Mouse (Mus musculus) hindbrain, embryonic 14.5 days (tissue): ENCODE results near the gene Auts2. TPM values are rescaled to one million over a fixed set of nuclear protein-coding genes. Genes with fewer than 3 reads are reported as not detected.
A peak's percentile ranks its signal among the peaks of the same experiment; 100 is the strongest.

Experiments used
- ATAC-seq: fragments of 200-750 bp; cut with Nextera tagmentation; 2 replicates; pipeline ENCODE4 v1.8.0; 2017; ENCODE audit warnings: moderate number of reproducible peaks, mild to moderate bottlenecking, moderate TSS enrichment, moderate library complexity; ENCODE audit not compliant: low FRiP score
- DNase-seq: peaks from one replicate; pipeline ENCODE4 v3.0.0-alpha.2; 2015; ENCODE audit warnings: low spot score
- H3K27ac ChIP-seq: fragments of 300-500 bp; sonication (generic); 2 replicates; pipeline ENCODE4 v1.5.1; 2014; ENCODE audit warnings: mild to moderate bottlenecking, moderate library complexity
- H3K27me3 ChIP-seq: fragments of 300-500 bp; sonication (generic); 2 replicates; pipeline ENCODE4 v1.6.1; 2014; ENCODE audit warnings: mild to moderate bottlenecking, low read length, mixed read lengths; ENCODE audit not compliant: control insufficient read depth, insufficient read depth
- H3K36me3 ChIP-seq: fragments of 300-500 bp; sonication (generic); replicated peaks from 2 replicates; pipeline ENCODE4 v1.6.1; 2014; ENCODE audit not compliant: control insufficient read depth, insufficient read depth
- H3K4me1 ChIP-seq: fragments of 300-500 bp; sonication (generic); replicated peaks from 2 replicates; pipeline ENCODE4 v1.6.1; 2014; ENCODE audit warnings: antibody characterized with exemption, low read length, mixed read lengths; ENCODE audit not compliant: control insufficient read depth, insufficient read depth
- H3K4me2 ChIP-seq: fragments of 300-500 bp; sonication (generic); replicated peaks from 2 replicates; pipeline ENCODE4 v1.6.1; 2014; ENCODE audit warnings: mild to moderate bottlenecking, moderate library complexity
- H3K4me3 ChIP-seq: fragments of 300-500 bp; sonication (generic); replicated peaks from 2 replicates; pipeline ENCODE4 v1.5.1; 2014; ENCODE audit warnings: mild to moderate bottlenecking, low read length
- H3K9ac ChIP-seq: fragments of 300-500 bp; sonication (generic); 2 replicates; pipeline ENCODE4 v1.6.1; 2014
- H3K9me3 ChIP-seq: fragments of 300-500 bp; sonication (generic); 2 replicates; pipeline ENCODE4 v1.6.1; 2016; ENCODE audit warnings: low read length; ENCODE audit not compliant: control insufficient read depth
- WGBS: fragments of 180-500 bp; shearing (Covaris S2); extraction: QIAGEN DNeasy Blood & Tissue Kit; methylation state at CpG from one replicate; pipeline ENCODE4 v1.1.7; 2014; 5-methylcytosine and 5-hydroxymethylcytosine counted together
- polyA plus RNA-seq: library from polyadenylated mRNA; unstranded; fragments of >200 nt; fragmentation: Nextera tagmentation; extraction: Ambion mirVana; gene quantifications from 2 replicates; pipeline ENCODE4 v1.2.1, GENCODE M21; 2014

Gene Auts2
- polyA plus RNA-seq, 1 experiment from 2014 or later: 61.8 TPM

GRCm38 (mm10) chr5:132039584-132039983 is 503.6 kb downstream of the Auts2 start:
- DNase-seq (no peak), ATAC-seq (no peak)
- no peak overlapping the region for H3K4me3 ChIP-seq
- 0 out of 2 replicates have a peak, but pooled peaks cover under 1% of the 10 kb centered on the region for H3K4me1 ChIP-seq
- H3K4me2 ChIP-seq: no peak overlapping the region
- no peaks in the 10 kb centered on the region for H3K9me3 ChIP-seq
- H3K9ac ChIP-seq: no peak overlapping the region
- 95% methylated on average over 6 of the region's 6 CpGs for WGBS
- H3K27me3 ChIP-seq: no peaks in the 10 kb centered on the region
- no peaks in the 10 kb centered on the region for H3K36me3 ChIP-seq
- no peak overlapping the region for H3K27ac ChIP-seq

GRCm38 (mm10) chr5:132033491-132034350 is 509.4 kb downstream of the Auts2 start:
- no peaks in the 10 kb centered on the region for H3K9me3 ChIP-seq
- peaks cover 42% of the 10 kb centered on the region for H3K4me1 ChIP-seq
- DNase-seq: peak; percentile 68
- no peaks in the 10 kb centered on the region for H3K36me3 ChIP-seq
- peak overlapping the region; percentile 73 for H3K27ac ChIP-seq
- WGBS: 23% methylated on average over 15 of the region's 15 CpGs
- H3K27me3 ChIP-seq: no peaks in the 10 kb centered on the region
- H3K4me3 ChIP-seq: no peak overlapping the region
- peak overlapping the region; percentile 41 for H3K4me2 ChIP-seq
- peak overlapping the region; percentile 42 for H3K9ac ChIP-seq
- peak; percentile 65; the same call in 1 of the 2 replicates for ATAC-seq

DNA sequence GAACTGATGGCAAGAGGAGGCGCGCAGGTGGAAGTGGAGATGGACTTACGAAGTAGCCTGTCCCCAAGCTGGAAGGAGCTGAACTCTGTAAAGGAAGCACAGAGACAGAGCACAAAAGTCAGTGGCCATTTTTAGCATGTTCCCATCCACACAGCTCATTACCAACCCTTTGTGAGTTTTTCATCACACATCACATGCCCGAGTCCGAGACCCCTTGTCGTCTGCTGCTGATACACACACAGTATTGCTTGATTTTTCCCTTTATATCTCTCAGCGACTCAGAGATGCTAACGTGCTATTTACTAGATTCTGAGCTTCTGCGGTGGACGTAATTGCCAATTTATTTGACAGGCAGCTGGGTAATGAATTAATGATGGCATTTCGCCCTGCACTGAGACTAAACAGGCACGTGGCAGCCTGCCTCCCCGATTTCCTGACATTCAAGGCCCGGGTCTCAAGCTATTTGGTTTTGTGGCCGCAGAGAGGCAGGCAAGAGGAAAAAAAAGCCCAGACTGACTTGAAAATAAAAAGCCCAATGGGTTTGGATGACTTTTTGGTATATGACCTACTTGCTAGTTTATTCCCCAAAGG is 512.1 kb downstream of the Auts2 start:
- Histone ChIP-seq H3K4me2 (0 out of 2 replicates have a peak overlapping the region, but pooled peaks have one; percentile 0), H3K4me3 (no peak overlapping the region), H3K4me1 (peaks cover 42% of the 10 kb centered on the region), H3K9me3 (no peaks in the 10 kb centered on the region), H3K9ac (peak overlapping the region; percentile 28; the same call in 1 of the 2 replicates), H3K27me3 (no peaks in the 10 kb centered on the region), H3K27ac (peak overlapping the region; percentile 27), H3K36me3 (no peaks in the 10 kb centered on the region)
- 34% methylated on average over 15 of the region's 15 CpGs for WGBS
- DNase-seq: peak; percentile 57
- ATAC-seq: no peak

DNA sequence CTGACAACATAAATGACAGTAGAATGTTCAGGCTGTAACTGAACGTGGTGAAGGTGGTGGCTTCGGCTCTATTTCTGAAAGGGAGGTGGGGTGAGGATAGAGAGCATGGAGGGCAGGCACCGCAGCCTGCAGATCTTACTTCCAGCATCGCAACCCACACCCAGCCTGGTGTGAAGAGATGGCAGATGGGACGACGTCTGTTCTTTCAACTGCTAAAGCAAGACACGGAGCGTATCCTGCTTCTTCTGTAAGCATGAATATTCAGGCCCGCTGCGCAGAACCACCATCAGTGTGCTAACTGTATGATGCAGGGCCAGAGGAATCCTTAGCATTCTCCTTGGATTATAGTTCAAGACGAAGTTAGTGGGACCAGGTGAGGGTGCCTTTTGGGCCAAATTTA is 513.5 kb downstream of the Auts2 start:
- H3K4me1 ChIP-seq: peaks cover 42% of the 10 kb centered on the region
- ATAC-seq (no peak), DNase-seq (no peak)
- H3K4me3 ChIP-seq: no peak overlapping the region
- H3K36me3 ChIP-seq: no peaks in the 10 kb centered on the region
- no peaks in the 10 kb centered on the region for H3K9me3 ChIP-seq
- no peaks in the 10 kb centered on the region for H3K27me3 ChIP-seq
- 65% methylated on average over 11 of the region's 11 CpGs for WGBS
- H3K4me2 ChIP-seq: no peak overlapping the region
- no peak overlapping the region for H3K27ac ChIP-seq
- no peak overlapping the region for H3K9ac ChIP-seq

GRCm38 (mm10) chr5:132029038-132029437 is 514.1 kb downstream of the Auts2 start:
- H3K4me2 ChIP-seq: no peak overlapping the region
- ATAC-seq (no peak), DNase-seq (no peak)
- WGBS: 85% methylated on average over 12 of the region's 12 CpGs
- H3K9ac ChIP-seq: no peak overlapping the region
- no peaks in the 10 kb centered on the region for H3K36me3 ChIP-seq
- no peaks in the 10 kb centered on the region for H3K9me3 ChIP-seq
- no peak overlapping the region for H3K4me3 ChIP-seq
- H3K27me3 ChIP-seq: no peaks in the 10 kb centered on the region
- peaks cover 37% of the 10 kb centered on the region for H3K4me1 ChIP-seq
- H3K27ac ChIP-seq: no peak overlapping the region

- Histone ChIP-seq H3K4me2 (no peak overlapping the region), H3K9ac (no peak overlapping the region), H3K36me3 (no peaks in the 10 kb centered on the region), H3K27me3 (no peaks in the 10 kb centered on the region), H3K9me3 (no peaks in the 10 kb centered on the region), H3K4me1 (peaks cover 26% of the 10 kb centered on the region), H3K27ac (no peak overlapping the region), H3K4me3 (no peak overlapping the region)
- ATAC-seq: no peak
- WGBS: 84% methylated on average over 5 of the region's 5 CpGs
- no peak for DNase-seq
These were observed 515.2 kb downstream of the Auts2 start for GRCm38 (mm10) chr5:132027859-132028498.

DNA sequence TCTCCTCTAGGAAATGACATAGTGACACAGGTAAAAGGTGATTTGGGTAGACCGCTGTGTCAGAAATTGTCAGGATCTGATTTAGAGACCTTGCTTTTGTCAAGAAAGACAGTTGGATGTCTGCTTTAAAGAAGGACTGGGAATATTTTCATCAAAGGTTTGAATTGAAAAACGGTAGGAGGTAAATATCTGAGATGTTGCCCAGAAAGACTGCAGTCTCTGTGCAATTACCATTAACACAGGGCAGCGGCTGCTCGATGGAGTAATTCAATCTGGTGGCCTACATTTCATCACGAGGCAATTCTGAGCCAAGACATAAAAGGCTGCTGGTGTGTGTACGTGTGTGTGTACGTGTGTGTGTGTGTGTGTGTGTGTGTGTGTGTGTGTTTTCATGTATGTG is 529.8 kb downstream of the Auts2 start:
- Histone ChIP-seq H3K9me3 (no peaks in the 10 kb centered on the region), H3K4me3 (no peak overlapping the region), H3K4me2 (no peak overlapping the region), H3K27me3 (no peaks in the 10 kb centered on the region), H3K9ac (no peak overlapping the region), H3K4me1 (0 out of 2 replicates have a peak, but pooled peaks cover 2% of the 10 kb centered on the region), H3K27ac (no peak overlapping the region), H3K36me3 (no peaks in the 10 kb centered on the region)
- ATAC-seq (no peak), DNase-seq (no peak)
- WGBS: 65% methylated on average over 7 of the region's 7 CpGs

GRCm38 (mm10) chr5:132011795-132012194 is 531.3 kb downstream of the Auts2 start:
- Histone ChIP-seq H3K27me3 (no peaks in the 10 kb centered on the region), H3K9me3 (no peaks in the 10 kb centered on the region), H3K4me1 (0 out of 2 replicates have a peak, but pooled peaks cover 4% of the 10 kb centered on the region), H3K4me2 (no peak overlapping the region), H3K4me3 (no peak overlapping the region), H3K27ac (no peak overlapping the region), H3K9ac (no peak overlapping the region), H3K36me3 (no peaks in the 10 kb centered on the region)
- DNase-seq (no peak), ATAC-seq (no peak)

- H3K4me2 ChIP-seq: no peak overlapping the region
- no peak overlapping the region for H3K4me3 ChIP-seq
- H3K36me3 ChIP-seq: no peaks in the 10 kb centered on the region
- H3K9me3 ChIP-seq: no peaks in the 10 kb centered on the region
- no peak for DNase-seq
- no peak overlapping the region for H3K9ac ChIP-seq
- no peak for ATAC-seq
- H3K4me1 ChIP-seq: 0 out of 2 replicates have a peak, but pooled peaks cover 4% of the 10 kb centered on the region
- H3K27me3 ChIP-seq: no peaks in the 10 kb centered on the region
- H3K27ac ChIP-seq: no peak overlapping the region
- WGBS: 71% methylated on average over 7 of the region's 7 CpGs
These were observed 534.4 kb downstream of the Auts2 start for GRCm38 (mm10) chr5:132008703-132009222.
